In genomic region chr5:123137910-123138229, GRCm38 (mm10) we compare ENCODE assay signal across 8 mouse cellular contexts. TPM values are rescaled to one million over a fixed set of nuclear protein-coding genes. Genes with fewer than 3 reads are reported as not detected.
A peak's percentile ranks its signal among the peaks of the same experiment; 100 is the strongest.
DNase-seq lines count a peak whose midpoint lies in the region; ATAC-seq and TF ChIP-seq lines count a peak whose summit lies in the region.

No protein-coding gene starts in this region.

- intact Hi-C loops in left cerebral cortex, postnatal 10 days (cut with DNase I): no loop called here

- peaks cover 47% of the 10 kb centered on the region for H3K4me1 ChIP-seq in kidney, embryonic 16.5 days (ENCODE audit: insufficient read depth, low read length)
- H3K4me1 ChIP-seq in cortical plate, adult 2 months (ENCODE audit: control insufficient read depth, insufficient read depth, low read length): peaks cover 11% of the 10 kb centered on the region
- peaks cover 53% of the 10 kb centered on the region for H3K4me1 ChIP-seq in hindbrain, embryonic 15.5 days (replicated peaks)
- H3K4me1 ChIP-seq in midbrain, embryonic 15.5 days: peaks cover 50% of the 10 kb centered on the region

- H3K4me2 ChIP-seq in kidney, embryonic 16.5 days (replicated peaks; ENCODE audit: low read depth, low read length): peak overlapping the region; percentile 94
- H3K4me2 ChIP-seq in hindbrain, embryonic 15.5 days: peak overlapping the region; percentile 99
- peak overlapping the region; percentile 99 for H3K4me2 ChIP-seq in midbrain, embryonic 15.5 days

- H3K27ac ChIP-seq in kidney, embryonic 16.5 days (ENCODE audit: low read length): peak overlapping the region; percentile 100
- H3K27ac ChIP-seq in cortical plate, adult 2 months (ENCODE audit: insufficient read depth, low read length): peak overlapping the region; percentile 84
- peak overlapping the region; percentile 100 for H3K27ac ChIP-seq in hindbrain, embryonic 15.5 days (replicated peaks)
- H3K27ac ChIP-seq in midbrain, embryonic 15.5 days: peak overlapping the region; percentile 100

- no peaks in the 10 kb centered on the region for H3K27me3 ChIP-seq in kidney, embryonic 16.5 days (ENCODE audit: insufficient read depth, low read length)
- no peaks in the 10 kb centered on the region for H3K27me3 ChIP-seq in hindbrain, embryonic 15.5 days
- no peaks in the 10 kb centered on the region for H3K27me3 ChIP-seq in midbrain, embryonic 15.5 days (replicated peaks)

- WGBS in kidney, embryonic 16.5 days: 5% methylated on average over 5 of the region's 6 CpGs
- under 1% methylated on average over 6 of the region's 6 CpGs for WGBS in hindbrain, embryonic 15.5 days
- WGBS in midbrain, embryonic 15.5 days: 0% methylated on average over 6 of the region's 6 CpGs

- 0 out of 2 replicates have a peak, but pooled peaks have one; percentile 0 for ATAC-seq in kidney, embryonic 16.5 days (ENCODE audit: low FRiP score, low TSS enrichment)
- no peak for ATAC-seq in hindbrain, embryonic 15.5 days (ENCODE audit: low FRiP score, low read depth)
- ATAC-seq in midbrain, embryonic 15.5 days (replicated peaks): no peak
- no peak for ATAC-seq in megakaryocyte progenitor cell, adult 5-6 weeks (replicated peaks; ENCODE audit: poor library complexity)

- peak overlapping the region; percentile 90 for H3K9ac ChIP-seq in kidney, embryonic 16.5 days (replicated peaks; ENCODE audit: low read length)
- peak overlapping the region; percentile 100 for H3K9ac ChIP-seq in hindbrain, embryonic 15.5 days
- peak overlapping the region; percentile 98 for H3K9ac ChIP-seq in midbrain, embryonic 15.5 days

- TF ChIP-seq CTCF in cortical plate, adult 2 months (IDR thresholded peaks at IDR 0.05; ENCODE audit: extremely low read depth, insufficient read depth, low read length): no peak

- no peak for DNase-seq in kidney, adult 18-20 months
- DNase-seq in left cerebral cortex, postnatal 10 days (ENCODE audit: extremely low spot score in 1 of 2, low spot score in 2 of 2): no peak
- DNase-seq in ovary, postnatal 14 days (ENCODE audit: low spot score): no peak

- peaks cover 10% of the 10 kb centered on the region; the same call in 1 of the 2 replicates for H3K36me3 ChIP-seq in kidney, embryonic 16.5 days (ENCODE audit: insufficient read depth, low read length)
- no peaks in the 10 kb centered on the region for H3K36me3 ChIP-seq in hindbrain, embryonic 15.5 days
- H3K36me3 ChIP-seq in midbrain, embryonic 15.5 days (replicated peaks): no peaks in the 10 kb centered on the region

- peak overlapping the region; percentile 59 for H3K4me3 ChIP-seq in kidney, embryonic 16.5 days (ENCODE audit: low read length)
- peak overlapping the region; percentile 69 for H3K4me3 ChIP-seq in cortical plate, adult 2 months (ENCODE audit: insufficient read depth, low read length)
- peak overlapping the region; percentile 94 for H3K4me3 ChIP-seq in hindbrain, embryonic 15.5 days
- peak overlapping the region; percentile 94 for H3K4me3 ChIP-seq in midbrain, embryonic 15.5 days

- no peak for TF ChIP-seq POLR2A in cortical plate, adult 2 months (IDR thresholded peaks at IDR 0.05; ENCODE audit: extremely low read depth, insufficient read depth, low read length)

- no peaks in the 10 kb centered on the region for H3K9me3 ChIP-seq in kidney, embryonic 16.5 days (ENCODE audit: low read length)
- H3K9me3 ChIP-seq in hindbrain, embryonic 15.5 days: no peaks in the 10 kb centered on the region
- H3K9me3 ChIP-seq in midbrain, embryonic 15.5 days: no peaks in the 10 kb centered on the region

RNA-seq across cellular contexts. Expression of gene Setd1b, which starts 4.1 kb away (rescaled TPM):
- 8.4 and 11.0 TPM in 2 replicates for polyA plus RNA-seq in kidney, embryonic 16.5 days (2015; fragmentation: Nextera tagmentation; extraction: Ambion mirVana)
- 8.4 and 9.2 TPM in 2 replicates for polyA plus RNA-seq in cortical plate, adult 2 months (2012; rRNA removed)
- 10.9 and 11.7 TPM in 2 replicates for polyA plus RNA-seq in hindbrain, embryonic 15.5 days (2015; fragmentation: Nextera tagmentation; extraction: Ambion mirVana)
- 12.2 TPM in 2 replicates for polyA plus RNA-seq in midbrain, embryonic 15.5 days (2015; fragmentation: Nextera tagmentation; extraction: Ambion mirVana)
- total RNA-seq in megakaryocyte progenitor cell, adult 5-6 weeks (2015): 27.5 and 28.3 TPM in 2 replicates
- total RNA-seq in megakaryocyte progenitor cell, adult 5-6 weeks (2017): 1.9 and 3.1 TPM in 2 replicates
- 10 to 100 TPM; 30.3 to 32.6 TPM for total RNA-seq in left cerebral cortex, postnatal 10 days (2021)

RNA-seq across cellular contexts. Expression of gene Rhof, which starts 5.4 kb away (rescaled TPM):
- 3.2 and 3.8 TPM in 2 replicates for polyA plus RNA-seq in kidney, embryonic 16.5 days (2015; fragmentation: Nextera tagmentation; extraction: Ambion mirVana)
- 47.4 and 48.1 TPM in 2 replicates for polyA plus RNA-seq in cortical plate, adult 2 months (2012; rRNA removed)
- polyA plus RNA-seq in hindbrain, embryonic 15.5 days (2015; fragmentation: Nextera tagmentation; extraction: Ambion mirVana): 16.7 and 19.3 TPM in 2 replicates
- polyA plus RNA-seq in midbrain, embryonic 15.5 days (2015; fragmentation: Nextera tagmentation; extraction: Ambion mirVana): 12.2 and 13.4 TPM in 2 replicates
- total RNA-seq in megakaryocyte progenitor cell, adult 5-6 weeks (2015): 0.42 and 1.0 TPM in 2 replicates
- 0.54 and 1.1 TPM in 2 replicates for total RNA-seq in megakaryocyte progenitor cell, adult 5-6 weeks (2017)
- total RNA-seq in left cerebral cortex, postnatal 10 days (2021): 10 to 100 TPM; 56.0 to 56.7 TPM

RNA-seq across cellular contexts. Expression of gene Psmd9, which starts 31.3 kb away (rescaled TPM):
- 86.9 and 87.9 TPM in 2 replicates for polyA plus RNA-seq in kidney, embryonic 16.5 days (2015; fragmentation: Nextera tagmentation; extraction: Ambion mirVana)
- polyA plus RNA-seq in cortical plate, adult 2 months (2012; rRNA removed): 27.1 and 27.9 TPM in 2 replicates
- 75.3 and 75.7 TPM in 2 replicates for polyA plus RNA-seq in hindbrain, embryonic 15.5 days (2015; fragmentation: Nextera tagmentation; extraction: Ambion mirVana)
- 71.5 and 73.4 TPM in 2 replicates for polyA plus RNA-seq in midbrain, embryonic 15.5 days (2015; fragmentation: Nextera tagmentation; extraction: Ambion mirVana)
- total RNA-seq in megakaryocyte progenitor cell, adult 5-6 weeks (2015): 22.3 and 23.9 TPM in 2 replicates
- 15.2 and 19.4 TPM in 2 replicates for total RNA-seq in megakaryocyte progenitor cell, adult 5-6 weeks (2017)
- 10 to 100 TPM; 37.9 to 38.9 TPM for total RNA-seq in left cerebral cortex, postnatal 10 days (2021)

RNA-seq across cellular contexts. Expression of gene Hpd, which starts 44.7 kb away (rescaled TPM):
- 0.23 and 0.29 TPM in 2 replicates for polyA plus RNA-seq in kidney, embryonic 16.5 days (2015; fragmentation: Nextera tagmentation; extraction: Ambion mirVana)
- not detected in 2 replicates for polyA plus RNA-seq in cortical plate, adult 2 months (2012; rRNA removed)
- not detected in 2 replicates for polyA plus RNA-seq in hindbrain, embryonic 15.5 days (2015; fragmentation: Nextera tagmentation; extraction: Ambion mirVana)
- polyA plus RNA-seq in midbrain, embryonic 15.5 days (2015; fragmentation: Nextera tagmentation; extraction: Ambion mirVana): not detected in 2 replicates
- not detected in 2 replicates for total RNA-seq in megakaryocyte progenitor cell, adult 5-6 weeks (2015)
- not detected in 2 replicates for total RNA-seq in megakaryocyte progenitor cell, adult 5-6 weeks (2017)
- total RNA-seq in left cerebral cortex, postnatal 10 days (2021): not detected
